Mouse (Mus musculus): ENCODE results near the gene Mgat4d.

DNA sequence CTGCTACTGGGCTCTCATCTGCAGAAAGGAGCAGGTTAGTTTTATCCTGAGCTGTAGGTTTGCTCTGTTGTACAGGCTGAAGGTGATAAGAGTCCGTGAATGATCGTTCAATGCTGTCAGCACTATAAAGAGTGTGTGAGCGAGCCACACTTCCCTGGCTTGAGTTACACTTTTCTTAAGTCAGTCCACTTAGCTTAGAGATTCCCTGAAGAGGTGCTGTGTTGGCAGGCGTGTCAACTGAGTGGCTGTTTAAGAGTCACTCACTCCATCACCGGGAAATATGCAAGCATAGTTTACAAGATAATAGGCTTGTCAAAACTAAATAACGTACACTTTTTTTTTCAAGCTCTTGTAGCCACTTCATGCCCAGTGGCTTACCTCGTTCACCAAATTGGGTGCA is 78.7 kb downstream of the Mgat4d start:
- TF ChIP-seq POLR2A (IDR thresholded peaks at IDR 0.05; ENCODE audit: insufficient read depth, low read depth, low read length) (no peak), CTCF (IDR thresholded peaks at IDR 0.05; ENCODE audit: insufficient read depth, low read depth, low read length) (no peak)
